Mouse (Mus musculus) lung, postnatal 0 days (tissue): Measurements from ENCODE around the gene Nt5c. TPM values are rescaled to one million over a fixed set of nuclear protein-coding genes. Genes with fewer than 3 reads are reported as not detected.

Source experiments
- ATAC-seq: fragments of 200-750 bp; cut with Nextera tagmentation; 2 replicates; pipeline ENCODE4 v1.8.0; 2017; ENCODE audit warnings: moderate library complexity
- DNase-seq: peaks from one replicate; pipeline ENCODE4 v3.0.0-alpha.2; 2016; ENCODE audit warnings: low spot score
- H3K27ac ChIP-seq: fragments of 300-500 bp; sonication (generic); 2 replicates; pipeline ENCODE4 v1.5.1; 2014; ENCODE audit warnings: antibody characterized with exemption, mild to moderate bottlenecking, low read length, mixed read lengths
- H3K27me3 ChIP-seq: fragments of 300-500 bp; sonication (generic); replicated peaks from 2 replicates; pipeline ENCODE4 v1.6.1; 2014; ENCODE audit warnings: low read length, mixed read lengths; ENCODE audit not compliant: insufficient read depth
- H3K36me3 ChIP-seq: fragments of 300-500 bp; sonication (generic); 2 replicates; pipeline ENCODE4 v1.6.1; 2014; ENCODE audit warnings: low read length, mixed read lengths; ENCODE audit not compliant: insufficient read depth
- H3K4me1 ChIP-seq: fragments of 300-500 bp; sonication (generic); 2 replicates; pipeline ENCODE4 v1.6.1; 2014; ENCODE audit warnings: antibody characterized with exemption, low read depth, low read length, mixed read lengths; ENCODE audit not compliant: insufficient read depth
- H3K4me2 ChIP-seq: fragments of 300-500 bp; sonication (generic); replicated peaks from 2 replicates; pipeline ENCODE4 v1.6.1; 2014; ENCODE audit warnings: low read depth, mild to moderate bottlenecking, low read length, moderate library complexity, mixed read lengths
- H3K4me3 ChIP-seq: fragments of 300-500 bp; sonication (generic); 2 replicates; pipeline ENCODE4 v1.5.1; 2014; ENCODE audit warnings: low read depth, low read length
- H3K9ac ChIP-seq: fragments of 300-500 bp; sonication (generic); replicated peaks from 2 replicates; pipeline ENCODE4 v1.6.1; 2014; ENCODE audit warnings: low read depth, mild to moderate bottlenecking
- H3K9me3 ChIP-seq: fragments of 300-500 bp; sonication (generic); 2 replicates; pipeline ENCODE4 v1.6.1; 2016; ENCODE audit warnings: low read length, mixed read lengths
- CTCF ChIP-seq: IDR thresholded peaks from 2 replicates; pipeline ENCODE4 v1.5.1; 2016; ENCODE audit warnings: antibody characterized with exemption, mild to moderate bottlenecking
- EP300 ChIP-seq: IDR thresholded peaks from 2 replicates; pipeline ENCODE4 v1.6.1; 2016; ENCODE audit warnings: antibody characterized with exemption, mild to moderate bottlenecking, control low read depth
- WGBS: fragments of 180-500 bp; shearing (Covaris S2); extraction: QIAGEN DNeasy Blood & Tissue Kit; methylation state at CpG from one replicate; pipeline ENCODE4 v1.1.7; 2014; 5-methylcytosine and 5-hydroxymethylcytosine counted together
- polyA plus RNA-seq: library from polyadenylated mRNA; unstranded; fragments of >200 nt; fragmentation: Nextera tagmentation; extraction: Ambion mirVana; gene quantifications from 2 replicates; pipeline ENCODE4 v1.2.1, GENCODE M21; 2015

Gene Nt5c
- polyA plus RNA-seq, 1 experiment from 2014 or later, result 109 TPM

DNA sequence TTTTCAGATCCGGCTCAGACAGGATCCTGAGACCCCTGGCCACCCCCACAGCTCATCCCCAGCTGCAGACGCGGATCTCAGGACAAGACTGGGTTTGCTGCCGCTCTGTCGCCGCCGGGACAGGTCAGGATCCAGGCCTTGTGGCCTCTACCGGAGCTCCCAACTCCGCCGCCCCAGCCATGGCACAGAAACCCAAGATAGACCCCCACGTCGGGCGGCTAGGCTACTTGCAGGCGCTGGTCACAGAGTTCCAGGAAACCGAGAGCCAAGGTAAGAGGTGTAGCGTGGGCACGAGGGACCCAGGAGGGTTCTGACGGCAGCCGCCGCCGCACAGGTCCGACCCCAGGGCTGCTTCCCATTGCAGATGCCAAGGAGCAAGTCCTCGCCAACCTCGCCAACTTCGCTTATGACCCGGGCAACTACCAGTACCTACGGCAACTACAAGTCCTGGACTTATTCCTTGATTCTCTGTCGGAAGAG is 15.9 kb downstream of the Nt5c start:
- ATAC-seq, result peak; percentile 6
- Histone ChIP-seq H3K4me3 (peak overlapping the region; percentile 77), H3K9ac (peak overlapping the region; percentile 82), H3K4me2 (peak overlapping the region; percentile 93), H3K4me1 (peaks cover 4% of the 10 kb centered on the region; the same call in 1 of the 2 replicates), H3K36me3 (no peaks in the 10 kb centered on the region), H3K27ac (peak overlapping the region; percentile 52; the same call in 1 of the 2 replicates), H3K27me3 (no peaks in the 10 kb centered on the region), H3K9me3 (no peaks in the 10 kb centered on the region)
- no peak for DNase-seq
- TF ChIP-seq CTCF, result no peak
- no peak for TF ChIP-seq EP300
- WGBS, result under 1% methylated on average over 28 of the region's 28 CpGs

DNA sequence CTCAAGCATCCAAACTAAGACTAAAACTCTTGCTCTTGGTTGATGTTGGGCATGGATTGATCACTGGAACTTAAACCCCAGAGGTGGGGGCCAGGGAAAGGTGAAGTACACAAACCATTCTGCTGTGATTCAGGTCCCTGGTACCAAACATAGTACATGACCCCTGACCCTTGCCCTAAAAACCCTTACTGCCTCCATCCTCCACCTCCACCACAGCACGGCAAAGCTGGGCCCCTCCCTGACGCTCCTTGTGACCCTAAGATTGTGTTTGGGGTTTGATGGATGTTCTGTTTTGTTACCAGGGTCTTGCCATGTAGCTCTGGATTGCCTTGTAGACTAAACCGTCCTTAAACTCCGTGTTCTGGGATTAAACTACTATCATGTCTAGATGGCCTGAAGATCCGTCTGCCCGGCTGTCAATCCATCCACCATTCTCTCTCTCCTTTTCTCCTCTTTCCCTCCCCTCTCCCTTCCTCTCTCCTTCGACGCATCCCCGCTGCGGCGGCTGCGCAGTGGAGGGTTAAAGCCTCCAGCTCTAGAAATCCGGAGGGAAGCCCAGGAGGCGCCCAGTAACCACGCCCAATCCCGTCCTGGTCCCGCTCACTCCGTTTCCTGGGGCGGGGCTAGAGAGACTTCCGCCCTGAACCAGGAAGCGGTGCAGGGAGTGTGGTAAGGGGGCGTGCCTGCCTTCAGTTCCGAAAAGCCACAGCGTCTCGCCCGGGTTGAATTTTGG is 16.5 kb downstream of the Nt5c start, which contains the start of gene Armc7:
TSS of gene Armc7 (plus strand) at position 643 of the 733 bp plus-strand sequence.
- WGBS, result under 1% methylated on average over 26 of the region's 26 CpGs
- peak; percentile 97 for ATAC-seq
- Histone ChIP-seq H3K9me3 (no peaks in the 10 kb centered on the region), H3K27ac (peak within 1 kb of the TSS; percentile 73), H3K36me3 (no peaks in the 10 kb centered on the region), H3K4me3 (peak within 1 kb of the TSS; percentile 77), H3K9ac (peak within 1 kb of the TSS; percentile 82), H3K4me1 (peaks cover 4% of the 10 kb centered on the region; the same call in 1 of the 2 replicates), H3K4me2 (peak within 1 kb of the TSS; percentile 93), H3K27me3 (no peaks in the 10 kb centered on the region)
- TF ChIP-seq EP300 (0 out of 2 replicates have a peak, but pooled peaks have one; percentile 13), CTCF (no peak)
- DNase-seq, result peak; percentile 98

DNA sequence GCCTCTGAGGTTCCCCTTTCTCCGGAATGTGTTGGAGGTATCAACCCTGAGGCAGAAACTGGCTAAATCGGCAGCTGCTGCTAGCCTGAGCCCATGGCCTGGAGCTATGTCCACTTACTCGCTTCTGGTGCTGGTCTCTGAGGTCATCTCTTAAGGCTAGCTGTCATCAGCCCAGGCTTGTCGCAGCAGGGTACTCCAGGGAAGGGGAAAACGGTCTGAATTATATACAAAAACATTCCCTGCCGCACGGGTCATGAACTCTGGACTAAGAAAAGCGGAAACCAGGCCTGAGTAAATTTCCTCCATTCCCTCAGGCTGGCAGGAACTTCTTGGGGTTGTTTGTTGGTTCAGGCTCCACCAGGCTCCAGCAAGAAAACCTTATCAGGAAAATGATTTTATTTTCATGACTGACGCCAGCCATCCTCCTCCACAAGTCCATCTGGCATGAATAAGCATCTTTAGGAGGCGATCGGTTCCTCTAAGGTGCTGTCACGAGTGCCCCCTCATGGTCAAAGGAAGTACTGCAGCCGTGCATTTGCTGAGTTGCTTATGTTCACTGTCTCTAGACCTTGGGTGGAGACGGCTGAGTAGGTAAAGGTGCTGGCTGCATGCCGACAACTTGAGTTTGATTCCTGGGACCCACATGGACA is 17.9 kb downstream of the Nt5c start:
- Histone ChIP-seq H3K27me3 (no peaks in the 10 kb centered on the region), H3K4me1 (peaks cover 4% of the 10 kb centered on the region; the same call in 1 of the 2 replicates), H3K9me3 (no peaks in the 10 kb centered on the region), H3K4me3 (no peak overlapping the region), H3K27ac (peak overlapping the region; percentile 62; the same call in 1 of the 2 replicates), H3K9ac (no peak overlapping the region), H3K4me2 (no peak overlapping the region), H3K36me3 (no peaks in the 10 kb centered on the region)
- DNase-seq, result peak; percentile 91
- 16% methylated on average over 15 of the region's 15 CpGs for WGBS
- ATAC-seq, result peak; percentile 63
- TF ChIP-seq EP300, result peak; percentile 86
- TF ChIP-seq CTCF, result peak; percentile 99

DNA sequence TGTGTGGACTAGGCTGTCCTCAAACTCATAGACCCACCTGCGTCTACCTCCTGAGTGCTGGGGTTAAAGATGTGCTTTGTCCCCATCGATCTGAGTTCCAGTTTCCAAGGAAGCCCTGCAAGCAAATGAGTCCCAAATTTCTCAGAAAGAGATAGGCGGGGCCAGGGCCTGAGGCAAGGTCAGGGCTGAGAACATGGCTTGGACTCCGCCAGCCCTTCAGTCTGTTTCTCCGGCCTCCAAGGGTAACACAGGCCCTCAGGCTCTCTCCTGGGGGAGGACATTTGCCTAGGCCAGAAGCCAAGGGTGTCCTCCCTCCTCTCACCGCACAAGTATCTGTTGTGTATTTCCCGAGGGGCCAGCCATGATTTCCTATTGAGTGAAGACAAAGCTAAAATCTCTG is 19.5 kb downstream of the Nt5c start:
- no peak for DNase-seq
- Histone ChIP-seq H3K9ac (no peak overlapping the region), H3K36me3 (no peaks in the 10 kb centered on the region), H3K27ac (no peak overlapping the region), H3K27me3 (no peaks in the 10 kb centered on the region), H3K9me3 (no peaks in the 10 kb centered on the region), H3K4me2 (no peak overlapping the region), H3K4me1 (peaks cover 4% of the 10 kb centered on the region; the same call in 1 of the 2 replicates), H3K4me3 (no peak overlapping the region)
- WGBS, result 76% methylated on average over 7 of the region's 7 CpGs
- ATAC-seq, result no peak
- no peak for TF ChIP-seq EP300
- TF ChIP-seq CTCF, result no peak

DNA sequence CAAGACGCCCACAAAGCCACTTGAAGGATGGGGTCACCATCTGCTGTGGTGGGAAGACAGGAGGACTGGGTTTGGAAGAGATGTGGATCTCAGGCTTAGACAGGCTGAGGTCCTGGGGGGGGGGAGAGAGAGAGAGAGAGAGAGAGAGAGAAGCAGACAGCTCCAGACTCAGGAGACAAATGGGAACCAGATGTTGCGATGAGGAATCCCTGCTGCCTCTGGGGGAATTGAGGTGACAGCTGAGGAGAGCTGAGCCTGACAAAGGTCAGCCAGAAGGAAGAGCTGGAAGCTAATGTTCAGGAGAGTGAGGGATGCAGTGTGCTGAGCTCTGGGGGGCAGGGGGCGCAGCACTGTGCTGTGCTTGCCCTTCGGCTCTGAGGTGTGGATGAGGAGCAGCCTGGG is 24.4 kb downstream of the Nt5c start:
- ATAC-seq (no peak), DNase-seq (no peak)
- H3K9ac ChIP-seq, result no peak overlapping the region
- H3K27ac ChIP-seq, result no peak overlapping the region
- 29% methylated on average over 4 of the region's 4 CpGs for WGBS
- no peak overlapping the region for H3K4me2 ChIP-seq
- no peaks in the 10 kb centered on the region for H3K36me3 ChIP-seq
- H3K4me1 ChIP-seq, result no peaks in the 10 kb centered on the region
- H3K27me3 ChIP-seq, result no peaks in the 10 kb centered on the region
- TF ChIP-seq EP300, result no peak
- TF ChIP-seq CTCF, result no peak
- no peak overlapping the region for H3K4me3 ChIP-seq
- no peaks in the 10 kb centered on the region for H3K9me3 ChIP-seq

DNA sequence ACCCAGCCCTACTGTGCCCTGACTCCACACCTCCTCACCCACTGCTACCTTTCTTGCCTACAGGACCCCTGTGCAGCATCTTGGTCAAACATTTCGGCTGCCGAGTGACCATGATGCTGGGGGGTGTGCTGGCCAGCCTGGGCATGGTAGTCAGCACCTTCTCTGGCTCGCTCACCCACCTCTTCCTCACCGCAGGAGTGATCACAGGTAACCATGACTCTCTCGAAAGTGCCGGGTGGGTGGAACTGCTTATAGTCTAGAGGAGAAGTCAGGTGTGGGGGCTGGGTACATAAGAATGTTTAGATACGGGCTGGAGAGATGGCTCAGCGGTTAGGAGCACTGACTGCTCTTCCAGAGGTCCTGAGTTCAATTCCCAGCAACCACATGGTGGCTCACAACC is 26.8 kb downstream of the Nt5c start:
- no peaks in the 10 kb centered on the region for H3K4me1 ChIP-seq
- H3K9me3 ChIP-seq, result no peaks in the 10 kb centered on the region
- H3K27me3 ChIP-seq, result no peaks in the 10 kb centered on the region
- no peaks in the 10 kb centered on the region for H3K36me3 ChIP-seq
- H3K27ac ChIP-seq, result no peak overlapping the region
- H3K4me2 ChIP-seq, result no peak overlapping the region
- WGBS, result 75% methylated on average over 8 of the region's 8 CpGs
- DNase-seq (no peak), ATAC-seq (no peak)
- TF ChIP-seq CTCF (no peak), EP300 (no peak)
- H3K4me3 ChIP-seq, result no peak overlapping the region
- H3K9ac ChIP-seq, result no peak overlapping the region
